In the genomic region with DNA sequence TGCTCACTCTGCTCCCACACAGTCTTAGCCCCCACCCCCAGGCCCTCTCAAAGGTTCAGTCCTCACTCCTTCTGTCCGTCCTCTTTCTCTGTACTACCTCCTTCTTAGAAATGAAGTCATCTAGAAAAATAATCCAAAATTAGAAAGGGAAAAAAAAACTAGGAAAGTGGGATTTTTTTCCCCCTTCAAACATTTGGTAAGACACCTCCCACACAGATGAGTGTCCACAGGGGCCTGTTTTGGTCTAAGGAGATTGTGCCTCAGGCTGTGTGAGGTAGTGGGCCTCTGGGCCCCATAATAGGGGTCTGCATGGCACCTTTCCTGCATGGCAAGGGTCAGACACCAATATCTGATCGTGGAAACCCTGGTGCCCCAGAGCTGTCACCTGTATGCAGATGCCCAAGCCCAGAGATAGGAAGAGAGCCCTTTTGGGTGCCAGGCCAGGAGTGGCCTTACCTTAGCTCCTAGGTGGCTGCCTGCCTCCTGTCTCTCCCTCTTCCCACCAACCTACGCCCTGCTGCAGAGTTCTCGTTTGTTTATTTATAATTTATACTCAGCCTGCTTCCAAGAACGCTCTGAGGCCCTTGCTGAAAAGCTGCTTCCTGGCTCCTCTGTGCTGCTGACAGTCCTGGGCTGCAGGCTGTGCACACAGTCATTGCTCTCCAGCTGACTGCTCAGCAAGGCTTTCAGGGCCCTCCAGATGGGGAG, we compare ENCODE assay signal across 30 mouse cellular contexts. TPM values are rescaled to one million over a fixed set of nuclear protein-coding genes. Genes with fewer than 3 reads are reported as not detected.
A peak's percentile ranks its signal among the peaks of the same experiment; 100 is the strongest.
DNase-seq lines count a peak whose midpoint lies in the region; ATAC-seq and TF ChIP-seq lines count a peak whose summit lies in the region.
"Had no signal": no experiment of that assay in that cellular context is flagged by ENCODE, and none has a peak within 500 bp of the region (broad histone marks: within the 10 kb centered on the region; RNA-seq: fewer than 3 reads in every experiment).

No protein-coding gene starts in this region.

- ATAC-seq in frontal cortex, adult (ENCODE audit: low TSS enrichment), result peak; percentile 51
- ATAC-seq: forebrain, embryonic 14.5 days; inflammation-experienced regulatory T-cells, adult 6 months had no signal

- WGBS in olfactory bulb, adult 2 months, result 42% methylated on average over 5 of the region's 5 CpGs

- TF ChIP-seq POLR2A in cortical plate, adult 2 months (IDR thresholded peaks at IDR 0.05; ENCODE audit: extremely low read depth, insufficient read depth, low read length), result no peak
- no peak for TF ChIP-seq POLR2A in olfactory bulb, adult 2 months (IDR thresholded peaks at IDR 0.05; ENCODE audit: insufficient read depth, low read depth, low read length)

- no peak overlapping the region for H3K4me3 ChIP-seq in cortical plate, adult 2 months (ENCODE audit: insufficient read depth, low read length)
- H3K4me3 ChIP-seq in olfactory bulb, adult 2 months (ENCODE audit: insufficient read depth, low read depth, low read length), result no peak overlapping the region
- H3K4me3 ChIP-seq: embryonic facial prominence, embryonic 12.5 days; heart, adult 2 months; heart, embryonic 12.5 days; limb, embryonic 12.5 days; liver, embryonic 15.5 days; megakaryocyte, embryonic 14.5 days; midbrain, embryonic 12.5 days; neural tube, embryonic 13.5 days had no signal

- H3K4me1 ChIP-seq in cortical plate, adult 2 months (ENCODE audit: control insufficient read depth, insufficient read depth, low read length), result peaks cover 13% of the 10 kb centered on the region
- peaks cover 51% of the 10 kb centered on the region for H3K4me1 ChIP-seq in olfactory bulb, adult 2 months (ENCODE audit: control insufficient read depth, insufficient read depth, low read length)

- intact Hi-C loops in left cerebral cortex, postnatal 36 days (cut with DNase I), result no loop called here

- no peak for DNase-seq in frontal cortex, postnatal 14 days (ENCODE audit: low spot score in 2 of 2)
- peak; percentile 61 to 65 for DNase-seq in left cerebral cortex, postnatal 36 days (ENCODE audit: low spot score in 2 of 2)
- DNase-seq in left cerebral cortex, adult 11 months (ENCODE audit: low spot score), result no peak
- DNase-seq in kidney, postnatal 25 days, result no peak
- no peak for DNase-seq in embryo, embryonic 10 days (ENCODE audit: low spot score)
- DNase-seq: adrenal gland, adult 8-10 months; cerebellum, adult 8-10 months; cerebellum, postnatal 25 days; embryo, embryonic 11 days; heart, adult 2 months; kidney, adult 8-10 months; retina, postnatal 1 day; right cerebral cortex, postnatal 25 days; spleen, adult 18-20 months; thymus, adult 2 months; thymus, postnatal 36 days had no signal

- peak overlapping the region; percentile 74; the same call in 1 of the 2 replicates for H3K27ac ChIP-seq in cortical plate, adult 2 months (ENCODE audit: insufficient read depth, low read length)
- peak overlapping the region; percentile 28; the same call in 1 of the 2 replicates for H3K27ac ChIP-seq in olfactory bulb, adult 2 months (ENCODE audit: insufficient read depth, low read depth, low read length)
- H3K27ac ChIP-seq: embryonic facial prominence, embryonic 12.5 days; heart, adult 2 months; hindbrain, embryonic 14.5 days; kidney, postnatal 0 days; limb, embryonic 12.5 days; liver, embryonic 15.5 days; midbrain, embryonic 12.5 days; neural tube, embryonic 13.5 days had no signal

- TF ChIP-seq CTCF in cortical plate, adult 2 months (IDR thresholded peaks at IDR 0.05; ENCODE audit: extremely low read depth, insufficient read depth, low read length), result no peak
- TF ChIP-seq CTCF in olfactory bulb, adult 2 months (IDR thresholded peaks at IDR 0.05; ENCODE audit: insufficient read depth, low read depth, low read length), result no peak

RNA-seq across cellular contexts. Expression of a gene that starts 27.4 kb away (rescaled TPM):
- total RNA-seq in left cerebral cortex, postnatal 36 days (2021), result 100 to 1,000 TPM; 240 to 248 TPM
- 118 and 134 TPM in 2 replicates for polyA plus RNA-seq in cortical plate, adult 2 months (2012; rRNA removed)
- not detected in 2 replicates for polyA plus RNA-seq in olfactory bulb, adult 2 months (2012; ENCODE audit: insufficient read depth, insufficient read length, low replicate concordance, missing spikeins)
- polyA plus RNA-seq: inflammation-experienced regulatory T-cells, adult 6 months; liver, embryonic 15.5 days had no signal

RNA-seq across cellular contexts. Expression of a gene that starts 29.0 kb away (rescaled TPM):
- total RNA-seq in left cerebral cortex, postnatal 36 days (2021), result 10 to 100 TPM; 30.6 to 31.0 TPM
- 21.1 and 24.4 TPM in 2 replicates for polyA plus RNA-seq in cortical plate, adult 2 months (2012; rRNA removed)
- not detected in 2 replicates for polyA plus RNA-seq in olfactory bulb, adult 2 months (2012; ENCODE audit: insufficient read depth, insufficient read length, low replicate concordance, missing spikeins)

Comparison
In these comparisons a context has a peak if more than half of its experiments do, and no peak if none do; other contexts are left out.
1. DNase-seq: peak in left cerebral cortex, postnatal 36 days (2 of 2); none in frontal cortex, postnatal 14 days (0 of 2), left cerebral cortex, adult 11 months (single experiment), kidney, postnatal 25 days (0 of 2) and embryo, embryonic 10 days (single experiment).
2. RNA of a gene that starts 27.4 kb away (polyA plus RNA-seq): 118 to 134 TPM in cortical plate, adult 2 months; not detected in olfactory bulb, adult 2 months; every median in the first group is over 100 times any median in the second.